Mouse (Mus musculus): ENCODE measurements at regions not wholly inside any gene's neighbourhood (a gene's known extent, or its start where the extent isn't known, plus 50 kb on each side); places are given as distances from the start of the nearest gene placed in this dataset.

DNA sequence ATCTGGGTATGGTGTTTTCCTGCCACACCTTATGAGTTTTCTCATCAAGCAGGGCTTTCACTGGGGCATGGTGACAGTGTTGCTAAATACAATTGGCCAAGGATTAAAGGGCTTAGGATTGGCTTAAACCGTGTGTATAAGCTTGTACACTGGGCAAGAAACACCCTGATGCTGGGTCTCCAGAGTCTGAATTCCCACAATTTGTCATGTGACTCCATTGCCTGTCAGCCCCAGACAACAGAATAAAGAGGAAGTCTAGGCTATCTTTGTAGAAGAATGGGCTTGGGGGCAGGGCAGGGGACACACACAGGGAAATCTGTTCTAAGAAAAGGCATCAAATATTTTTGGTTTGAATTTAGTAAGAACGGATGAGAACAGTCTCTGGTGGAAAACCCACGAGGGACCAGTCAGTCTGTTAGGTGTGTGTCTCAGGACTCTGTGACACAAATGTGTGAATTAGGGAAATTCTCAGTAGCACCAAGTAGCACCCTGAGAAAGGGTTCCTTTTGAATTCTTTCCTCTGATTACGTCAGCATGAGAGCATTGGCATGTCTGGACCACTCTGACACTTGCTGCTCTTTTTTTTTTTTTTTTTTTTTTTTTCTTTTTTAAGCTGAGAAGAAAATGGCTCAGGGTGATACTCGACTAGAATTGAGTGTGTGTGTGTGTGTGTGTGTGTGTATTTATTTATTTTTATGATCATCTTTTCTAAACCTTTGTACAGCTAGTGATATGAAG is 235.5 kb upstream of the Tbl1xr1 start:
- H3K27me3 ChIP-seq (ENCODE audit: control insufficient read depth, insufficient read depth, low read length): no peaks in the 10 kb centered on the region
- no peak for TF ChIP-seq POLR2A (IDR thresholded peaks at IDR 0.05; ENCODE audit: low read depth, low read length)
- TF ChIP-seq CTCF (IDR thresholded peaks at IDR 0.05; ENCODE audit: extremely low read depth, insufficient read length, insufficient replicate concordance, low read depth, low read length): no peak
- no peak overlapping the region for H3K4me3 ChIP-seq (ENCODE audit: low read depth, low read length)
- 56% methylated on average over 5 of the region's 5 CpGs for WGBS
- H3K27ac ChIP-seq (ENCODE audit: insufficient read depth, low read depth, low read length): no peak overlapping the region
- no peaks in the 10 kb centered on the region for H3K4me1 ChIP-seq (ENCODE audit: control insufficient read depth, insufficient read depth, insufficient read length, low read length)
- no peaks in the 10 kb centered on the region for H3K36me3 ChIP-seq (ENCODE audit: control insufficient read depth, insufficient read depth, low read length)

DNA sequence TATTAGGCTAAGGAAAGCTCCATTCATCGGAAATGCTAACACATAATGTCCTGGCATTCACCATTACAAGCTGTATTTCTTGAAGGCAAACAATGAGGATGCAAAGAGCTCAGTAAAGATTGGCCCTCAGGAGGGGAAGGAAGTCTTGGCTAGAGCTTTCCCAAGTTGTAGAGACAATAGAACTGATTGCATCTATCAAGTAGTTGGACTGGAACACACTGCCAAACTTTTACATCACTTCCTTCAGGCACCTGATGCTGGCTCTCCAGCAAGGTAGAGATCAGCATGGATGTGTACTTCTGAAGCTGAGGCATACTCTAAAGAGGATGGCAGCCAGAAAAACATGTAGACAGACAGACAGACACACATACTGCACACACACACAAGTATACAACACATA is 234.9 kb upstream of the Tbl1xr1 start:
- 89% methylated on average over 1 of the region's 1 CpGs for WGBS
- Histone ChIP-seq H3K27ac (ENCODE audit: insufficient read depth, low read depth, low read length) (no peak overlapping the region), H3K36me3 (ENCODE audit: control insufficient read depth, insufficient read depth, low read length) (no peaks in the 10 kb centered on the region), H3K27me3 (ENCODE audit: control insufficient read depth, insufficient read depth, low read length) (no peaks in the 10 kb centered on the region), H3K4me3 (ENCODE audit: low read depth, low read length) (no peak overlapping the region), H3K4me1 (ENCODE audit: control insufficient read depth, insufficient read depth, insufficient read length, low read length) (no peaks in the 10 kb centered on the region)
- TF ChIP-seq CTCF (IDR thresholded peaks at IDR 0.05; ENCODE audit: extremely low read depth, insufficient read length, insufficient replicate concordance, low read depth, low read length): no peak
- no peak for TF ChIP-seq POLR2A (IDR thresholded peaks at IDR 0.05; ENCODE audit: low read depth, low read length)

DNA sequence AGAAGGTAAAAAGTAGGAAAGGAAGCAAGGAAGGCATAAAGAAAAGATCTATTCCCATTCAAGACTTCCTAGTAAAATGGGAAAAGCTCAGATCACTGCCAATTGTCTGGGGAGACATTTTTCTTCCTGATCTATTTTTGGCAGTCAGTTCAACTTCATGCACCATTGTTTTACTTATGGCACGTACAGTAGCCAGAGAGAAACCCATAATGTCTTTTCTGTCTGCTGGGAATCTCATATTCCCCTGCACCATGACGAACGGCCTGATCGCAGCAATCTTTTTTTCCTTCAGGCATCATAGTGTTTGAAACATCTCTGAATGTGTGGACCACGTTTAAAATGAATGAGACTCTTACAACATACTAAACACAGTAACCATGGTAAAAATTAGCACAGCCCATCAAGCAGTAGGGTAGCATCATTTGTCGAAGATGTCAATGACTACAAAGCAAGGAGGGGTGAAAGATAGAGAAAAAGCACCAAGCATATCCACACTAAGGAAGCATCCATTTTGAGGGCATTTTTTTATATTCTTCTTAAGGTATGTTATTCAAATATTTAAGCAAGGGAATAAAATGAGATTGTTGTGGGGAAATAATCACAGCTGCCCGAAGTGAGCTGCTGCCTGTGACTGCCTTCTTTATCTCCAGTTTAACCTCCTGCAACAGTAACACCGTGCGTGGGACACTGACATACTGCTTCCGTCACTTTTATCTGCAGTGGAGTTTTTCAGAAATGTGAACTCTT is 233.7 kb upstream of the Tbl1xr1 start:
- Histone ChIP-seq H3K27me3 (ENCODE audit: control insufficient read depth, insufficient read depth, low read length) (no peaks in the 10 kb centered on the region), H3K27ac (ENCODE audit: insufficient read depth, low read depth, low read length) (no peak overlapping the region), H3K4me1 (ENCODE audit: control insufficient read depth, insufficient read depth, insufficient read length, low read length) (no peaks in the 10 kb centered on the region), H3K36me3 (ENCODE audit: control insufficient read depth, insufficient read depth, low read length) (no peaks in the 10 kb centered on the region), H3K4me3 (ENCODE audit: low read depth, low read length) (no peak overlapping the region)
- TF ChIP-seq POLR2A (IDR thresholded peaks at IDR 0.05; ENCODE audit: low read depth, low read length) (no peak), CTCF (IDR thresholded peaks at IDR 0.05; ENCODE audit: extremely low read depth, insufficient read length, insufficient replicate concordance, low read depth, low read length) (no peak)
- 73% methylated on average over 10 of the region's 10 CpGs for WGBS

DNA sequence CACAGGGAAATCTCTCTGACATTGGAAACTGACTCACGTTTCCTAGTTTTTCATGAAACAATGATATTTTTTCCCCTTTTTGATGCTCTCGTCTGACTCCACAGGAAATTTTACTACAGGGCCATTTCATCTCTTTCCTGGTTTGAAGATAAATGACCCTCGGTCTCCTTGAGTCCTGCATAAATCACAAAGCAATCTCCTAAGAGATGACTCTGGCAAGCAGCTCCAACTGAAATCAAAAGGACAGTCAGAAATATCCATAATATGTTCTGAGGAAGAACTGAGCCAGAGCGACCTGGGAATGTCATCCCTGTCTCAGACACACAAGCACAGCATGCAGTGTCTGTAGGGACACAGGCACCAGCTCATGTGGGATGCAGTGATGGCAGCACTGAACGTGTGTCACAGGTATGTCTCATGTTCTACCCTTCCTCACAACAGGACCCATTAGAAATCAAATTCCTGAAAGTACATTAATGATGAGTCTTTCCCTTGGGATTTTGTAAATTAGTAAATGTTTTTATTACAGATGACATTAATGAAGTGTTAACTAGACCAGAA is 233.1 kb upstream of the Tbl1xr1 start:
- 75% methylated on average over 5 of the region's 5 CpGs for WGBS
- Histone ChIP-seq H3K4me1 (ENCODE audit: control insufficient read depth, insufficient read depth, insufficient read length, low read length) (no peaks in the 10 kb centered on the region), H3K27ac (ENCODE audit: insufficient read depth, low read depth, low read length) (no peak overlapping the region), H3K27me3 (ENCODE audit: control insufficient read depth, insufficient read depth, low read length) (no peaks in the 10 kb centered on the region), H3K4me3 (ENCODE audit: low read depth, low read length) (no peak overlapping the region), H3K36me3 (ENCODE audit: control insufficient read depth, insufficient read depth, low read length) (no peaks in the 10 kb centered on the region)
- no peak for TF ChIP-seq POLR2A (IDR thresholded peaks at IDR 0.05; ENCODE audit: low read depth, low read length)
- no peak for TF ChIP-seq CTCF (IDR thresholded peaks at IDR 0.05; ENCODE audit: extremely low read depth, insufficient read length, insufficient replicate concordance, low read depth, low read length)

DNA sequence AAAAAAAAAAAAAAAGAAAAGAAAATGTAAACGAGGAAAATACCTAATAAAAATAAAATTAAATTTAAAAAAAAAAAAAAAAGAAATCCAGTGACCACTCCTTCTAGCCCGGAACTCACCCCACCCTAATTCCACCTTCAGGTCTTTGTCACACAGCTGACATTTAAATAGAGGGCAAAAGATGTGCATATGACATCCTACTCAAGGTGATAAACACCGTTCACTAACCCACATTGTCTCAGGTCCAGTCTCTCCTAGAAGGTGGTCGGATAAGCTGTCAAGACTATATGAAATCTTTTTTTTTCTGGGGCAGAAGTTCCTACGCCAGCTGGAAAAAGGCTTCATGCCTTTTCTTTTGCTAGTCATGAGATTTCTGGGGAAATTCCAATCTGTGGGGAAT is 226.6 kb upstream of the Tbl1xr1 start:
- no peak for TF ChIP-seq POLR2A (IDR thresholded peaks at IDR 0.05; ENCODE audit: low read depth, low read length)
- no peak for TF ChIP-seq CTCF (IDR thresholded peaks at IDR 0.05; ENCODE audit: extremely low read depth, insufficient read length, insufficient replicate concordance, low read depth, low read length)
- H3K27me3 ChIP-seq (ENCODE audit: control insufficient read depth, insufficient read depth, low read length): no peaks in the 10 kb centered on the region
- no peak overlapping the region for H3K4me3 ChIP-seq (ENCODE audit: low read depth, low read length)
- WGBS: 83% methylated on average over 5 of the region's 5 CpGs
- H3K36me3 ChIP-seq (ENCODE audit: control insufficient read depth, insufficient read depth, low read length): no peaks in the 10 kb centered on the region
- H3K4me1 ChIP-seq (ENCODE audit: control insufficient read depth, insufficient read depth, insufficient read length, low read length): no peaks in the 10 kb centered on the region
- no peak overlapping the region for H3K27ac ChIP-seq (ENCODE audit: insufficient read depth, low read depth, low read length)

DNA sequence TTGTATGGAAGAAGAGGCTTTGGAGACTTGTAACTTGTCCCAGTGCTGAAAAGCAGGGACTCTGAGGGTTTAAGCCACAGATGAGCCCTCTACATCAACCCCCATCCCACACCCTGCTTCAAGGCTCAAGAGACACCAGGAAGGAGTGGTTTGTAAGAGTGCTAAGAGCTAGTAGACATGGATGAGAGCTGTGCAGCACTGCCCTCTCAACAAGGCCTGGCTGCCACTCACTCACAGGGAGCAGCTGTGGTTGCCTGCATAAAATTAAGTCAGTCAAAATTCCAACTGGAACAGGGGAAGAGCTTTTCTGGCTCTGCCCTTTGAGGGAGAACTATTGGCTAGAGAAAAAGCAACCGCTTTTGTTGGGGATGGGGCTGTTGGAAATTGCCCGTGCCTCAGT is 225.5 kb upstream of the Tbl1xr1 start:
- TF ChIP-seq CTCF (IDR thresholded peaks at IDR 0.05; ENCODE audit: extremely low read depth, insufficient read length, insufficient replicate concordance, low read depth, low read length): no peak
- no peak for TF ChIP-seq POLR2A (IDR thresholded peaks at IDR 0.05; ENCODE audit: low read depth, low read length)
- Histone ChIP-seq H3K4me1 (ENCODE audit: control insufficient read depth, insufficient read depth, insufficient read length, low read length) (no peaks in the 10 kb centered on the region), H3K36me3 (ENCODE audit: control insufficient read depth, insufficient read depth, low read length) (no peaks in the 10 kb centered on the region), H3K27ac (ENCODE audit: insufficient read depth, low read depth, low read length) (no peak overlapping the region), H3K27me3 (ENCODE audit: control insufficient read depth, insufficient read depth, low read length) (no peaks in the 10 kb centered on the region), H3K4me3 (ENCODE audit: low read depth, low read length) (no peak overlapping the region)
- WGBS: 92% methylated on average over 2 of the region's 2 CpGs

DNA sequence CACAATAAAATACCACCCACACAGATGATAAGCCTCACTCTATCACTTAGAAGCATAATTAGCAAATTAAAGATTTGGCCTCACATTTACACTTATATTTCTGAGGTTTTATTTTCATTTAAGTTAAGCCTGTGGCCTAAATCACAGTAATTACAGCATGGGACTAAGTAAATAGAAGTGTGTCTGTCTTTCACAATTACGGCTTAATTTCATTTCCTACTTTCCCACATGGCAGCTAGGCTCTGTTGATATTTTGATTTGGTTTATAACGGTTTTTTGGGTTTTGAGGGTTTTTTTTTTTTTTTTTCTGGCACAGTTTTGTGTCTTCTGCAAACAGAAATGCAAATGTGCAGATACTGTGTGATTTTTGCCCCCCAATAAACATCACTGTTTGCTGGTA is 222.1 kb upstream of the Tbl1xr1 start:
- Histone ChIP-seq H3K36me3 (ENCODE audit: control insufficient read depth, insufficient read depth, low read length) (no peaks in the 10 kb centered on the region), H3K4me1 (ENCODE audit: control insufficient read depth, insufficient read depth, insufficient read length, low read length) (no peaks in the 10 kb centered on the region), H3K4me3 (ENCODE audit: low read depth, low read length) (no peak overlapping the region), H3K27me3 (ENCODE audit: control insufficient read depth, insufficient read depth, low read length) (no peaks in the 10 kb centered on the region), H3K27ac (ENCODE audit: insufficient read depth, low read depth, low read length) (no peak overlapping the region)
- 70% methylated on average over 2 of the region's 2 CpGs for WGBS
- TF ChIP-seq POLR2A (IDR thresholded peaks at IDR 0.05; ENCODE audit: low read depth, low read length): no peak
- no peak for TF ChIP-seq CTCF (IDR thresholded peaks at IDR 0.05; ENCODE audit: extremely low read depth, insufficient read length, insufficient replicate concordance, low read depth, low read length)

Data from small intestine, adult 2 months (tissue).